Mouse (Mus musculus) heart, adult 2 months (tissue): ENCODE results near the gene Srebf1.

ENCODE experiments used
- CTCF ChIP-seq: fragments of 200-600 bp; IDR thresholded peaks from 2 replicates; pipeline ENCODE4 v1.8.1; 2022; ENCODE audit warnings: antibody characterized with exemption, mild to moderate bottlenecking, moderate library complexity
- POLR2A ChIP-seq: fragments of 200-500 bp; IDR thresholded peaks from 2 replicates; pipeline ENCODE4 v1.6.1; 2011; ENCODE audit warnings: mild to moderate bottlenecking, low read depth, low read length, control low read depth; ENCODE audit not compliant: insufficient read depth

DNA sequence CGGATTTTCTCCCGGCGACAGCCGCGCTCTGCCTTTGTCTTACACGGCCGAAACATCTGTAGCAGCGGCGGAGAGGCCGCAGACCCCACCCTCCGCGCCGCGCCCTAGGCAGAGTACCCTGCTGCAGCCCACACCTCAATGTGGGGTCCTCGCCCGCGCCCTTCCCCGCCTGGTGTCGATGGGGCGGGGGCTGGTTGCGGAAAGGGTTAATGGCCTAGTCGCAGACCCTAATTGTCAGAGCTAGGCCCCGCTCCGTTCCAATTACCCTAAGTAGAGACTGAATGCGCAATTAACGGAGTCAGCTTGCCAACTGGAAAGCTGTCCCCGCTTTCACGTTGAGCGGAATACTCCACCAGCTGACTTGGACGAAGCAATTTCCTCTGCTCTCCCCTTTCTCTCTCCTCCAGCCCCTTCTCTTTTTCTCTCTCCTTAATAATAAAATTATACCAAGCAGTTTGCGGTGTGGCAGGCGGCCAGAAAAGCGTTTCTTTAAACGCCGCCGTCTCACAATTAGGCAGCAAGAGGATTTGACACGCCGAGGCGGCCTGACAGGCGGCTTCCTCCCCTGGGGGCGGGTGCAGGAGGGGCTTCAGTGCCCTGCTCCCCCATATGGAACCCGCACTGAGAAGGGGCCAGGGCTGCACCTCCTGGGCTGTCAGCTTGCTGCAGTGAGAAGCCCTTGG, 45.3 kb downstream of the Srebf1 start:
- TF ChIP-seq CTCF (no peak), POLR2A (no peak)
